Mouse (Mus musculus): Measurements from ENCODE around the gene Bbs1.
"Not testable (repeated sequence)": the region's sequence is repeated elsewhere in the genome, so short reads cannot be mapped to it uniquely, and the experiment has no call there.

The Bbs1 gene

DNA sequence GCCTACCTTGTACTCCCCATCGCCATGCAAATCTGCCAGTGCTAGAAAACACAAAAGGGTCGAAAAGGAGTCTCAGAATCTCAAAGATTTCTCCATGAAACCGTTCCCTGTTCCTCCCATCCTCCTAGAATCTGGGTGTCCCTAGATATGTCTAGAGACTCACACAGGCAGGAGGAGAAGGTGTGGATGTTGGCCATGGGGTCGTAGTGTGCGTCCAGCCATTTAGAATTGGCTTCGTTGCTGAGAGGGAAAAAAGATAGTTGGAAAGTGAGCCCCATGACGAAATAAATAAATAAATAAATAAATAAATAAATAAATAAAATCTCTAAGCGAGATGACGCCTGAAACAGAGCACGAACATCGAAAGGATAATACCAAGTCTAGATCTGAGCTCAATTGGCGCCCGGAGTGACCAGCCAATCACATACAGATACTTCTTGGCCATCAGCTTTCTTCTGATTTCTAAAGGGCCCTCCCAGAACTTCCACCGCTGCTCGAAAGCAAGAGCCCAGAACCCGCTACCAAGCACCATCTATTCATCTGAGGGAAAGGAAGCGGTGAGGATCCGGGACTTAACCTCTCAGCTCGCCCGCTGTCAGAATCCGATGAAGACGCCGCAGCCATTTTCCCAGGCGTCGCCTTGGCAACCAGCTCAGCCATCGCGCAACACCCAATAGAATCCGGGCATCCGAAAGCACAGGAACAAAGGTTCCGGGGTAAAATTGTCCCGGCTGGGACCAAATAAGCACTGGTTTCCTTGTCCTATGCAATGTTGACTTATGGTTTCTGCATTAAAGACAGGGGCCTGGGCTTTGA is at the start of gene Bbs1:
TSS of gene Bbs1 (minus strand) at position 650 of the 816 bp plus-strand sequence.
- peak; percentile 62 for DNase-seq (ENCODE audit: low read depth, low spot score)

DNA sequence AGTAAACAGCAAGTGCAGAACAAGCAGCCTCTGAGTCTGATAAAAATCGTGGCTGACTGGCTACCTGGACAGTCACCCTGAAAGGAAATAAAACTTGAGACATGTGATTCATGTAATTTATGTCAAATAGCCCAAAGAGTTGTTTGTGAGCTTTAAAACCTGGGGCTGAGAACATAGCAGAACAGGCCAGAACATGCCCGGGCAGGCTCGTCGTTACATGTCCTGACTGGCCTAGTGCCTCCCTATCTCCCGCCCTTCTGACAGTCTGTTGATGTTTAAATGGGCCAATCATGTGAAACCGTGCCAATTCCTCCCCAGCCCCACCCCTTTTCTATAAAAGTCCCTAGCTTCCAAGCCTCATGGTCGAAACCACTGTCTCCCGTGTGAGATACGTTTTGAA is 42.2 kb upstream of the Bbs1 start:
- DNase-seq (ENCODE audit: low read depth, low spot score) = not testable (repeated sequence)

DNA sequence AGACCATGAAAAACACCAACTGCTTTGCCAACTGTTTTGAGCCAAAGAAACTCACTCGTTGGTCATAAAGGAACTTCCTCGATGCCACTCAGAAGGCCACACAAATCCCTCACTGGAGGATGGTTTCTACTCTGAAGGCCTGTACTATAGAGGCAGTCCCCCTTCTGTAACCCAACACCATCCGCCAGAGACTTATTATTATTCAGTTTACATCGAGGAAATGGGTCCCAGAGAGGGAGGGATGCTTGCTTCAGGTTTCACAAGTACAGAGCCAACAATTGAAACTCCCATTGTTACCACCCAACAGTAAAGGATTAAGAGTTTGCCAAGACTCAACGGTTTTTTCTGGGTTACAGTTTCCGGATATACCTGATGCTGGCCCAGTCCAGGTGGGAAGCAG is 39.1 kb upstream of the Bbs1 start:
- DNase-seq (ENCODE audit: low read depth, low spot score) = no peak

DNA sequence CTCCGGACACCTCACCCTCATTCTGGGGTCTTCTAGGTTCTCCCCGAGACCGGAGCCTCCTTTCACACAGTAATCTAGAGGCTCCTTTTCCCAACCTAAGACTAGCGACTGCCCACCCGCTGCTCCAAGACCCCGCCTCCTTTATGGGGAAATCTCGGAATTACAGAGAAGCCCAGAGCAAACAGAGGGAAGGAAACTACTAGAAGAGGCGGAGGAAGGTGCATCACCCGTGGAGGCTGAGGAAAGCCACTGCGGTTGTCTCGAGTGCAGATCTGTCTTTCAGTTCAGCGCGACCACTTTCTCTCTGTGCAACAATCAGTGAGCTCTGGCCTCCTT is 36.8 kb upstream of the Bbs1 start:
- no peak for DNase-seq (ENCODE audit: low read depth, low spot score)

DNA sequence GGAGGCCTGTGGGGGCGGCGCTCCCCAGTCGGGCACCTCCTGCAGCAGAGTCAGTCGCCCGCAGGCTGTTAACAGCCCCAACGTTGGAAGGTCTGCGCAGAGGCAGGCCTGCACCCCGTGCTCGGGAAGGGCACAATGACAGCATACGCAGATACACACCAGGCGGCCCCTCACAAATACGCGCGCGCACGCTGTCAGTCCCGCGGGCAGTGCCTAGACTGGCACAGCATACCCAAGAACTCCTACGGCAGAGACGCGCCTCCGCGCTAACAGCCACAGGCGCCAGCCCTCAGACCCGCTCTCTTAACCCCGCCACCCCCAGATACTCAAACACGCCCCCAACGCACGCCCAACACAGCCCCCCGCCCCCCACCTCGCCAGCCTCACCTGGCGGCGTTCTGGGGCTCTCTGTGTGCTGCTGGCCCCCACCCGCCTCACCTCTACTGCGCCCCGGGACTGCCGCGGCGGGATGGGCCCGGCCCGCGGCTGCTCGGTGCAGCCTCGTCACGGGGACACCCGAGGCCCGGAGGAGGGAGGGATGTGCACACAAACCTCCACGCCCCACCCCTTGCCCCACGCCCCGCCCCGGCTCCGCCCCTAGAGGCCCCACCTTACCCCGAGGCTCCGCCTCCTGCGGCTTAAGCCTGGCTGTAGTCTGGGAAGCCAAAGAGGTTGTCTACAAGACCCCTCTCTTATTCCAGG is 36.3 kb upstream of the Bbs1 start, which contains the start of gene Peli3:
TSS of gene Peli3 (minus strand) at position 577 of the 702 bp plus-strand sequence.
- peak; percentile 55 for DNase-seq (ENCODE audit: low read depth, low spot score)

DNA sequence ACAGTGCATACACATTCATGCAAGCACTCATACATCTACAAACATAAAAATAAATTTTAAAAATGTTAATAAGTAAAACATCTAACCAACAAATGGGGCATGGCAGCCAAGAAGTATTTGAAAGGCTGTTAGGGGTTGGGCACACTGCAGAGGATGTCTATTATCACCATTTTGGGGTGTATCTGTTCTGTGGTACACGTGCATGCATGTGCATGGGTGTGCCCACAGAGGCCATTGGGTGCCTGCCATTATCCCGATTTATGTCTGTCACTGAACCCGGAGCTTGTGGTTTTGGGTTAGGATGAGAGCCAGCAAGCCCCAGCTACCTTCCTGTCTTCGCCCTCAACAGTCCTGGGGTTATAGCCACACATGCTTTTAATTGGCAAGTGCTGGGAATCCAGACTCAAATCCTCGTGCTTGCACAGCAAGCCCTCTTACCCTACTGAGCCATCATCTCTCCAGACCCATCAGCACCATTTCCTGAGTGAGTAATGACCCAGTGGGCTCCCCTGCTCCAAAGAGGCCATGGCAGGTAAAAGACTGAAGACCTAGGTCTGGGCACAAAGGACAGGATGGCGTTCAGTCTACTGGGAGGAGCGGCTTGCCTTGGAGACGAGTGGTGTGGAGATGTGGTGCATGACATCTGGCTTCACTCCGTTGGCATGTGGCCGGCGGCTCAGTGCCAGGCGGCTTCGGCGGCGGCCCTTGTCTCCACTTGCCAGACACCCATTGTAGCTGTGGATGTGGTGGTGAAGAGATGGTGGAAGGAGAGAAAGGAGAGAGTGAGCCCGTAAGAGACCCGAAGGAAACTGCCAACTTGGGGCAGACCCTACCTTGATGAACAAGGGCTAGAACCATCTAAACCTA is 31.2 kb upstream of the Bbs1 start:
- DNase-seq (ENCODE audit: low read depth, low spot score) = no peak

DNA sequence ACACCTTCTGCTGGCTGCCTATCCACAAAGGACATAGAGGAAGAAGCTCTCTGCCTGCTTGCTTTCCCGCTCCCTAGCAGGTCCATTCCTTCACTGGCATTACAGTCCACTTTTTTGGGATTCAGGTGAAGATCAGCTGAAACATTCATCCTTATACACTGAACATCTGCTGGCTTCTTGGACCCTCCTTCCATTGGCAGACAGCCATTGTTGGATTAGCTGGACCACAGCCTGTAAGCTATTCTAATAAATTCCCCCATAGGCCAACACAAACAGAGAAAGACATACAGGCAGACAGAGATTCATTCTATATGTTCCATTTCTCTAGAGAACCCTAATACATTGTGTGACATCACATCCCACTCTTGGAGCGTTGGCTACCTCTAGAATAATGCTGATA is 30.5 kb upstream of the Bbs1 start:
- no peak for DNase-seq (ENCODE audit: low read depth, low spot score)

DNA sequence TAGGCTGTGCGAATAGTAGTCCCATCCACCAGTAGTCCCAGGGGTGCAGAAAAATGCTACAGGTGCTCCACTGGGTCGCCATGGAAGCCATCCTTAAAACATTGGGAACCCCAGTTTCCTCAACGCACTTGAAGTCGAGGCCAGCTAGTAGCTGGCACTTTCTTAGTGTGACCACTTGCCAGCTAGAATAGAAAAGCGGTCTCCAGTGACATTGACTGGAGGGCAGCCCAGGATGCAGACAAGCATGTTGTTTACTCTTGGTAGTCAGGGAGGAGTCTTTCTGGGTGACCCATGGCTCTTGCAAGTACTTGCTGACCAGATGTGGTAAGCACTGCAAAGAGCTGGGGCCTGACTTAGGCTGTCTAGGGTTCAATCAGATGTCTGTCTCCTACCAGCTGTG is 22.4 kb upstream of the Bbs1 start:
- DNase-seq (ENCODE audit: low read depth, low spot score) = peak; percentile 82

DNA sequence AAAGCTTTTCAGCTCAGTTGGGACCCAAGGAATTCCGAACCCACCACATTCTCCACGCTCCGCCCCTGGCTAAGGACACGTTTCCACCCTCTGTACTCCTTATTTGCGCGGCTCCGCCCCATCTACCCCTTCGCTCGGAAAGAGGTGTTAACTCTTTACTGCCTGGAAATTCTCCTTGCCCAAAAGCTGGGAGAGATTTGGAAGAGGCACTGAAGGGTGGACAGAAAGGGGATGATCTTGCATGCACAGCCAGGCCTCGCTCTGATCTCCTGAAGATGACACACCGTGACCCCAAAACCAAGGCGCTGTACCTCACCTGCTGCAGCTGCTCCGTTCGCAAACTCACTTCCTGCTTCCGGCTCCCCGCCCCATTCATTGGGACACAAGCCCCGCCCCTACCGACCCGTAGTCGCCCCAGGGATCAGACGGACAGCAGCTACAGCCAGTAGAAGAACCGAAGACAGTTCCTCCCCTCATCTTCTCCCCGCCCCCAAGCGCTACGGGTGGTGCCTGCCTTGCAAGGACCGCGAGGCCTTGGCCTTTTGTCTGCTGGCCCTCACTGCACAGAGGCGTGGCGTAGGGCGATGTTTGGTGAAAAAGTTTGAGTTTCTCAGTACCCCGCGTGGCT is 21.6 kb upstream of the Bbs1 start, which contains the start of gene Dpp3:
TSS of gene Dpp3 (minus strand) at position 384 of the 628 bp plus-strand sequence.
- DNase-seq (ENCODE audit: low read depth, low spot score) = peak; percentile 97

DNA sequence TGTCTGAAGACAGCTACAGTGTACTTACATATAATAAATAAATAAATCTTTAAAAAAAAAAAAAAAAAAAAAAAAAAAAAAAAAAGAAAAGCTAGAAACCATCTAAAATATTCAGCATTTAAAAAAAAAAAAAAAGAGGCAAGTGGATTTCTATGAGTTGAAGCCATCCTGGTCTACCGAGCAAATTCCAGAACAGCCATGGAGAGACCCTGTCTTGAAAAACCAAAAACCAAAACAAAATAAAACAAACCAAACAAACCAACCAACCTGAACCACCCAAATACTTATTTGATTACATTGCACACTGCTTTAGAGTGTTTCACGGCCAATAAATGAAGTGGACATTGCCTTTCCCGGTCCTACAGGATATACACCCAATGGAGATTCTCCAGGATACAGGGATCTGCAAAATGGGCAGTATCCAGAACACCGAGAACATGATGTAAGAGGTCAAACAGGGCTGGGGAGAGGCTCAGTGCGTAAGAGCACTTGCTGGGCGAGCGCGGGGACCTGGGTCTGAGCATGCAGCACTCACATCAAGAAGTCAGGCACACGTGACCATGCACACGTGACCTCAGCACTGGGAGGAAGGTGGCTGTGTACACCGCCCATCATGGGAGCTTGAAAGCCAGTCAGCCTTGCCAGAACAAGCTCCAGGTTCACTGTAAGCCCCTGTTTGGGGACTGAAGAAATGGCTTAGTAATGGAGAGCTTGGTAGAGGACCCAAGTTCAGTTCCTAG is 18.9 kb upstream of the Bbs1 start:
- no peak for DNase-seq (ENCODE audit: low read depth, low spot score)

DNA sequence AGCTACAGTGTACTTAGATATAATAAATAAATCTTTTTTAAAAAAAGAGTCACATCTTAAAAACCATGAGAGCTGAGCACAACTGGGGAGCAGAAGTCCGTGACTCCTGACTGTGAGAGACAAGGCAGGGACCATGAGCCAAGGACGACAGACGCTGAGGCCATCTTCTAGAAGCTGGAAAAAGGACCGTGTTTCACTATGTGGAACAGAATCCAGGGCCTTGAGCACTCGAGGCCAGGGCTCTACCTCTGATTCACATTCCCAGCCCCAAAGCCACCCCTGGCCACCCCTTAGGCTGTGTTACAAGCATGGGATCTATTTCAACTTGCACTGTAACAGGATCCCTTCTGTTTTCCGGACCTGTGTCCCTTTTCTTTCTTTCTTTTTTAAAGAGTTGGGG is 13.2 kb upstream of the Bbs1 start:
- DNase-seq (ENCODE audit: low read depth, low spot score) = no peak

DNA sequence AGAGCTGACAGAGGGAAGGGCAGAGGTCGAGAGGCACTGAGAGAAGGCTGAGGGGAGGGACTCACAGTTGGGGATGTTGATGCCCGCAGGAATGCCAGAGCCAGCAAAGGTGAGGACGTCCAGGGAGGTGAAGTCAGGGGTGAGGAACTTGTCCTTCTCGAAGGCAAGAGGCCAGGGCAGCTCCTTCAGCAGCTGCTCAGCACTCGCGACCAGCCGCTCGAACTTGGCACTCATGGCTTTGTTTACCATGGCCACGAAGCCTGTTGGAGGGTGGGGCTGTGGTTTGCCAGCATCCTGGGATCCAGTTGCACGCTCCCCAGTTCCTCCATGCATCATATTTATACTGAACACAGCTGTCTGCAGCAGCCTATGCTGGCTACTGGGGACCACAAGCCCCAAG is 10.4 kb upstream of the Bbs1 start:
- no peak for DNase-seq (ENCODE audit: low read depth, low spot score)

DNA sequence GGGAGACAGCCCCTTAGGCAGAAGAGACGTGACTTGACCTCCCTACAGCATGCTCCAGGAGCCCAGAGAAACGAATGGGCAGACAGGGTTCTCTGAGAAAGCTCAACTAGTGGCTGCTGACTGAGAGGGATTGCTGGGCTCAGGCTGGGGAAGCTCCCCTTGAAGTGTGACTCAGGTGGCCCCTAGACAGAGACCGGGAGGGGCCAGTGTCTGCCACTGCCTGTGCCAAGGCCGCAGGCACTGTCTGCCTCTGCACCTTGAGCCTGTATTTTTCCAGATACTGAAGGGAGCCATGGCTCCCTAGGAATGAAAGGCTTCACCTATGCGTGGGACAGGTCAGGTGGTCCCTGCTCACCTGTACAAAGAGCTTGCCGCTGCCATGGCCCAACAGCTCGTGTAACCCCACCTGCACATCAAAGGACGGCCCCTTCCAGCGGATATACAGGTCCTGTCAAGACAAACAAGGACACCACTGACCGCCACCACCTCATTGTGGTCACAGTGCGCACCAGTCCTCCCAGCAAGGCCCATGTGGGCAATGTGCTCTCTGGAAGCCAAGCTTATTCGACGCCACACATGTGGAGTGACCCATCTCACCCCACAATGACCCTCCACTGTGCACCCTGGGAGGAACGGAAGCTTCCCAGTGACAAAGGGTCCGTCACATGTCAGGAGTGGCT is 9.6 kb upstream of the Bbs1 start:
- DNase-seq (ENCODE audit: low read depth, low spot score) = no peak

DNA sequence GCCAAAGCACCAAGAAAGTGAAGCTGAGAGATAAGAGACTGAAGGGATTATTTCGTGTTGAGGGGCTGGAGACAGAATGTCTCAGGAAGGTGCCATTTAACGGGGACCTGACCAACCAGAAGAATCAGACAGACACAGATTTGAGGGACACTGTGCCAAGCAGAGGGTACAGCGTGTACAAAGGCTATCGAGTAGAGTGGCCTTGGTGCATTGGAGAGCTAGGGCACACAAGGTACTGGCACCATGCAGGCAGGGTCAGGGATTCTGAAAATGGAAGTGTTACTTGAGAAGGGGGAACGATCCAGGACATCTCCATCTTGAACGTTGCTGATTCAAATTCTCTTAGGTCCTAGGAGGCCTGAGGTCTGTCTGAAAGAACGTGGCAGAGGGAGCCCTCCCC is 2.9 kb upstream of the Bbs1 start:
- peak; percentile 69 for DNase-seq (ENCODE audit: low read depth, low spot score)

DNA sequence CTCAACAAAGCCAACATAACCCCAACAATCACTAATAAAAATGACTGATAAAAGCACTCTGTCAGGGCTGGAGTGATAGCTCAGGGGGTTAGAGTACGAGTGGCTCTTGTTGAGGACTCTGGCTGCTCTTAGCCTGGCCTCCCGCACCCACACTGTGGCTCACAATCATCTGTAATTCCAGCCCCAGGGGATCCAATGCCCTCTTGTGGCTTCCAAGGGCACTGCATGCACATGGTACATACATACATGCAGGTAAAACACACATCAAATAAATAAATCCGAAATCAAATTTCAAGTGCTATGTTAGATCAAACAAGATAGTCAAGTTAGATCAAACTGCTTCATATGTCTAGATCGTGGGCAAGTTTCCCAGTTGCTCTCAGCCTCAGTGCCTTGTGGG is 1.7 kb upstream of the Bbs1 start:
- DNase-seq (ENCODE audit: low read depth, low spot score) = peak; percentile 24

DNA sequence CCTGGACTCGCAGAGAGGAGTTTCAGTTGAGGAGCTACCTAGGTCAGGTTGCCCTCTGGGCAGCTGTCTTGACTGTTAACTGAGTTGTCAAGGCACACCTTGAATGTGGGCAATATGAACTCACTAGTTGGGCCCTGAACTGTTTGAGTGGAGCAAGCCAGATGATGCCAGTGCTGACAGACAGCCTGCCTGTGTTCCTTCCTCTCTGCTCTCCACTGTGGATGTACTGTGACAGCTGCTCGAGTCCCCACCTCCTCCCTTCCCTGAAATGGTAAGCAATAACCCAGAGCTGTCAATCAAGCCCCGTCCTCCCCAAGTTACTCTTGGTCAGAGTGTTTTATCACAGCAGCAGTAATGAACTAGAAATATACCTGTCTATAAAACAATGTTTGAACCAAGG is 6.5 kb downstream of the Bbs1 start:
- peak; percentile 67 for DNase-seq (ENCODE audit: low read depth, low spot score)

DNA sequence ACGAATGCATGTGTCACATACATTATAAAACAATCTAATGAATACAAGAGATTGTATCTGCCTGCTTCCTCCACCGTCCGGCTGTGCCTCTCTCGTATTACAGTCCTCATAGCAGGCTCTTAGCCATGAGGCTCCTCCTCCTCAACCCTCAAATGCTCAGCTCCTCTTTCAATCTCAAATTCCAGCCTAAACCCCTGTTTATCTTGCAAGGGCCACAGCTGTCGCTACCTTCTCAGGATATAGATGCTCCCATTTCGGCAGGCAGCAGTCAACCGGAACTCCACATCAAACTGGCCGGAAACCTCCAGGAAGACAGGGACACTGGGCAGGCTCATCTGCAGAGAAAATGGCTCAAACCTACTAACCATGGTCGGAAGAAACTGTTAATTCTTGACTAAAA is 7.5 kb downstream of the Bbs1 start:
- DNase-seq (ENCODE audit: low read depth, low spot score) = peak; percentile 57

DNA sequence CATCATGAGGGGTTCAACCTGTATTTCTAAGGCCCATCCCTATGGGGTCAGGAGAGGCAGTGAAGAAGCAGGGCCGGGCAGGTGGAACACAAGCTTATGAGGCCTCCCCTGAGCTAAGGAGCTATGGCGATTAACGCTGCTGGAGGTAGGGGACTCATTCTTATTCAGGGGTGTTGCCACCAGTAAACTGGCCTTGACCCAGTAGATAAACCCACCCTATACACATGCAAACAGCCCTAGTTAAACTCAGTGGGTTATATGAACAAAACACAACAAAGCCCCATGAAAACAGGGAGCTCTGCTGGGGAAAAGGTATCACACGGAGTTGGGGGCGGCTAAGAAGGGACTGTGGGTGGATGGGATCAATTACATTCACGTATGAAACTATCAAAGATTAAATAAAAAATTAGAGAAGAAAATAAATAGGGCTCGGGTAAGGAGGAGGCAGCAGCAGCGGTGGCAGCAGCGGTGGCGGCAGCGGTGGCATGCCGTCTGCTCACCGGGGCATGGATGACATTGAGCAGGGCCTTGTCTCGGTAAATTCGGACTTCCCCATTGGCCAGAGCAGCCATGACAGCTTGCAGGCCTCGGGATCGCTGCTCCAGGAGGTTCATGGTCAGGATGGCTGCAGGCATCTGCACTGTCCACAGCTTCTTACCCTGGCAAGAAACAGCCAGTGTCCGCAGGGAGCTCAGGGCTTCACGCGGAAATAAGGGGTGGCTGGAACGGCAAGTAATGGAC is 9.5 kb downstream of the Bbs1 start:
- DNase-seq (ENCODE audit: low read depth, low spot score) = no peak

DNA sequence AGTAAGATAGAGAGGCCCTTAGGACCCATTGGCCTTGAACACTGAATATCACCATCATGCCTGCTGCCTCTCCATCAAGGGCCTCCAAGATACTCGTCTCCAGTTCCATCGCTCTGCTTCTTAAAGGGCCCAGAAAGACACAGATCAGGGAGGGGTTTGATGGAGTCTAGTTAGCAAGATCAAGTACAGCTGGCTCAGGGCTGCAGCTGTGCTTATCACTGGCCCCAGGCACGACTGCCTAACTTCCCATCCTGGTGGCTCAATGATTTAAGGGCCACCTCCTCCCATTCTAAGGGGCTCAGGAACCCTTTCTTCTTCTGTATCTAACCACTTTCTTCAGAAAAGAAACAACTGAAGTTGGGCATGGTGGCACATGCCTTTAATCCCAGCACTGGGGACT is 14.6 kb downstream of the Bbs1 start:
- DNase-seq (ENCODE audit: low read depth, low spot score) = no peak

DNA sequence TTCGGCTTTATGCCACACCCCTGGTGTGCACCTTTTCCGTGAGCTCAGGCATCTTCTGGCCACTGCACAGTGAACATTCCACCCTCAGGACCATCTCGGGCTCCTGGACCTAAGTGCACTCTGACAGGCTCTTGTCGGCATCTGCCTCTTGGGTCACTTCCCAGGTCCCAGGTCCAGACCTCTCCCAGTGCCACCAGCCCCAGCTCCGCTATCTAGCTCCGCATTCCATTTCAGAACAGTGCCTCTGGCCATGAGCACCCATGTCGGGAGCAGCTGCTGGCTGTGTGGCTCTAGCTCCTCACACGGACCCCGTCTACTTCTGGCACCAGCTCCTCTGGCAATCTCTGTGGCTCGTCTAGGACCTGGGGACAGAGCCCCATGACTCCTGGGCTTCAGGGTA is 16.6 kb downstream of the Bbs1 start:
- DNase-seq (ENCODE audit: low read depth, low spot score) = no peak
